Mouse (Mus musculus): ENCODE data around the gene Hist1h3a. TPM values are rescaled to one million over a fixed set of nuclear protein-coding genes. Genes with fewer than 3 reads are reported as not detected.

Gene Hist1h3a
- polyA plus RNA-seq, 1 experiment, result 6.6 TPM

DNA sequence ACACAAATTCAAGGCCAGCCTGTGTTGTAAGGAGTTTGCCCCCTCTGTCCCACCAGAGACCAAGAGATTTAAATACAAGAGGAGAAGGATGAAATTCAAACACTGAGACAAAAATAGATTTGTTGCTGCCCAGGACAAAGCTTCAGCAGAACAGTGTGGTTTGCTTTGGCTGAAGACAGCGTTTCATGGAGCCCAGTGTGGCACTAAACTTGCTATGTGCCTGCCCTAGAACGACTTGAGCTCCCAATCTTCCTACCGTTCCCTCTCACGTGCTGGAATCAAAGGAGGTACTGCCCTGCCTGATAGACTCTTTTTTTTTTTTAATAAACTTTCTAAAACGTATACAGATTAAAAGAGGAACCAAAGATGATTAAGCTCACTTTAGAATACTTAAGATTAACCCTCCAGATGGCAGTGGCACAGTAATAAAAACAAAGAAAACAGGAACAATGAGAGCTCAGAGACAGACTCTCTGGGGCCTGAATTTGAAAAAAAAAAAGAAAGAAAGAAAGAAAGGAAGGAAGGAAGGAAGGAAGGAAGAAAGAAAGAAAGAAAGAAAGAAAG, 6.7 kb upstream of the Hist1h3a start:
- no peak for TF ChIP-seq GATA1 (IDR thresholded peaks at IDR 0.05; ENCODE audit: borderline replicate concordance, low read length)
- TF ChIP-seq FLI1 (IDR thresholded peaks at IDR 0.05; ENCODE audit: low read length), result no peak
- H3K9me3 ChIP-seq, result no peaks in the 10 kb centered on the region
- no peaks in the 10 kb centered on the region for H3K27me3 ChIP-seq (replicated peaks)
- no peaks in the 10 kb centered on the region for H3K36me3 ChIP-seq (replicated peaks; ENCODE audit: low read length)
- H3K4me3 ChIP-seq (replicated peaks), result peak overlapping the region; percentile 8
- H3K4me1 ChIP-seq, result peaks cover 36% of the 10 kb centered on the region

DNA sequence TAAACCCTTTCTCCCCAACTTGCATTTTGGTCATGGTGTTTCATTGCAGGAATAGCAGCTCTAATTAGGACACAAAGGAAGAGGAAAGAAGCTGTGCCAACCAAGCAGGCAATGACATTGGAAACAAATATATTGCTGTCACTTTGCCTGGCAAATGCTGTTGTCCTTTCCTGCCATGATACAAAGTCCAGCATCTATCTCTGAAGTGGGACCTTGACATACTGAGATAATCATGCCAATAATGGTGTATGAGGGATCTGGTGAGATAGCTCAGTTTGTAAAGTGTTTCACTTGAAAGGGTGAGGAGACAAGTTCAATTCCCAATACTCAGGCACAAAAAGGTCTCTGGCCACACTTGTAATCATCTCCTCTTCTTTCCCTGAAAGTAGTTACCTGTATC, 4.6 kb upstream of the Hist1h3a start:
- Histone ChIP-seq H3K27me3 (replicated peaks) (no peaks in the 10 kb centered on the region), H3K9me3 (no peaks in the 10 kb centered on the region), H3K36me3 (replicated peaks; ENCODE audit: low read length) (no peaks in the 10 kb centered on the region), H3K4me1 (peaks cover 54% of the 10 kb centered on the region), H3K4me3 (replicated peaks) (no peak overlapping the region)
- TF ChIP-seq FLI1 (IDR thresholded peaks at IDR 0.05; ENCODE audit: low read length), result no peak
- TF ChIP-seq GATA1 (IDR thresholded peaks at IDR 0.05; ENCODE audit: borderline replicate concordance, low read length), result no peak

DNA sequence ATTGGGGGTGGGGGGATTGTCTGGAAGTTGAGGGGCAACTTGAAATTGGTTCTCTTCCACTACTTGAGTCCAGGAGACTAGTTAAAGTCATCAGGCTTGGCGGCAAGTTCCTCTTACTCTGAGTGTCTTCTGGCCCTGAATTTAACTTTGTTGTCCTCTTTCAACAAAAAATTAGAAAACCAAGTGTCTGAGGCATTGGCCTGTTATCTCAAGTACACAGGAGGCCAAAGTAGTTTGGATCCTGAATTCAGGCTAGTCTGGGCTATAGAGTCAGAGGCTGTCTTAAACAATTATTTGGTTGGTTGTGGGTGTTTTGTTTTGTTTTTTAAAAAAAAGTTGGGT, 3.0 kb upstream of the Hist1h3a start:
- H3K9me3 ChIP-seq, result no peaks in the 10 kb centered on the region
- peaks cover 60% of the 10 kb centered on the region for H3K4me1 ChIP-seq
- no peaks in the 10 kb centered on the region for H3K27me3 ChIP-seq (replicated peaks)
- H3K36me3 ChIP-seq (replicated peaks; ENCODE audit: low read length), result no peaks in the 10 kb centered on the region
- H3K4me3 ChIP-seq (replicated peaks), result no peak overlapping the region
- TF ChIP-seq FLI1 (IDR thresholded peaks at IDR 0.05; ENCODE audit: low read length) (no peak), GATA1 (IDR thresholded peaks at IDR 0.05; ENCODE audit: borderline replicate concordance, low read length) (no peak)

DNA sequence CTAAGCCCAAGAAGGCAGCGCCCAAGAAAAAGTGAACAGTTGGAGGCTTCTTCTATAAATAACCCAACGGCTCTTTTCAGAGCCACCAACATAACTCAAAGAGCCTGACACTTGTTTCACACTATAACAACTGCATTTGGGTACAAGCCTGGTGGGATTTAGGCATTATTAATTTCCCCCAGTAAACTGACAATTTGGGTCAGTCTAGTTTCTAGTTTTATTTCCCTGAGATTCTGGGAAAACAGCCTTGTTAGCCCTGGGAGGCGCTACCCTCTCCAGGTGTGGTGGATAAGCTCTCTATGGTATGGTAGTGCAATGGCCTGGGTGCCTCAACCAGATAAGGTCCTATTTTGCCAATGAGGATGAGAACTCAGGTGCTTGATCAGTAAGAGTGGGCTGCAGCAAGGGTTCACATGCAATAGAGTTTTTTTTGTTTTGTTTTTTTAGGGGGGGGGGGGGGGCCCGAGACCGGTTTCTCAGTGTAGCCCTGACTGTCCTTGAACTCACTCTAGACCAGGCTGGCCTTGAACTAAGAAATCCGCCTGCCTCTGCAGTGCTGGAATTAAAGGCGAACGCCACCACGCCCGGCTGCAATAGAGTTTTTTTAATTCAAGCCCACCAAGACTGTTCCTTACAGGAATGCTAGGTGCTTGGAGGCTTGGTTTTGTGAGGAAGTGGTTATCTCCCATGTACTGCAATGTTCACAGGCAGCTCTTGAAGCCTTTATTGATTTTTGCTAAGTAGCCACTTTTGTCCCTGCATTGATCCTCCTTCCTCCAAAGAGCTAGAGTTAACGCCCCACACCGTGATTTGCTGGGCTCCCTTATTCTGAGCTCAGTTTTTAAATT, 2.4 kb upstream of the Hist1h3a start:
- TF ChIP-seq FLI1 (IDR thresholded peaks at IDR 0.05; ENCODE audit: low read length) (no peak), GATA1 (IDR thresholded peaks at IDR 0.05; ENCODE audit: borderline replicate concordance, low read length) (no peak)
- no peaks in the 10 kb centered on the region for H3K27me3 ChIP-seq (replicated peaks)
- H3K36me3 ChIP-seq (replicated peaks; ENCODE audit: low read length), result no peaks in the 10 kb centered on the region
- H3K9me3 ChIP-seq, result no peaks in the 10 kb centered on the region
- peak overlapping the region; percentile 89 for H3K4me3 ChIP-seq (replicated peaks)
- H3K4me1 ChIP-seq, result peaks cover 63% of the 10 kb centered on the region

- peaks cover 66% of the 10 kb centered on the region for H3K4me1 ChIP-seq
- TF ChIP-seq GATA1 (IDR thresholded peaks at IDR 0.05; ENCODE audit: borderline replicate concordance, low read length) (no peak), FLI1 (IDR thresholded peaks at IDR 0.05; ENCODE audit: low read length) (no peak)
These were observed 1.6 kb upstream of the Hist1h3a start, which contains the start of gene Hist1h1a for GRCm38 (mm10) chr13:23763586-23764323. Hist1h1a (plus strand) TSS chr13:23763666.

DNA sequence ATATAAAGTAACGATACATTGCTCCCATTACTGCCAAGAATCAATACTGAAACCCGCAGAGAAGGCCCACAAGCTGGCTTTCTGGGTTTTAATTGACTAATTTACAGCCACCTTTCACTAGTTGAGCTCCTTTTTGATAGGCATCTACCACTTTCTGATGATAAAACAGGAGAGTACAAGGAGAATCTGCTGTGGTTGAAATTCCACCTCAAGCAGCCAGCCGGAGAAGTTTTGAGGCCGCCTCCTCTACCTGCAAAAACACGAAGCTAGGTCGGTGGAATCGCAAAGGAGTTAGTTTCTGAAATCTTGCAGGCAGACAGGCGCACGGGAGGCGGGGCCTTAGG, 1.0 kb upstream of the Hist1h3a start:
- peaks cover 63% of the 10 kb centered on the region for H3K4me1 ChIP-seq
- peak overlapping the region; percentile 89 for H3K4me3 ChIP-seq (replicated peaks)
- no peaks in the 10 kb centered on the region for H3K27me3 ChIP-seq (replicated peaks)
- no peaks in the 10 kb centered on the region for H3K36me3 ChIP-seq (replicated peaks; ENCODE audit: low read length)
- H3K9me3 ChIP-seq, result no peaks in the 10 kb centered on the region
- no peak for TF ChIP-seq GATA1 (IDR thresholded peaks at IDR 0.05; ENCODE audit: borderline replicate concordance, low read length)
- no peak for TF ChIP-seq FLI1 (IDR thresholded peaks at IDR 0.05; ENCODE audit: low read length)

More at GRCm38 (mm10) chr13:23763586-23764323, 1.6 kb upstream of the Hist1h3a start, which contains the start of gene Hist1h1a:
- H3K4me3 ChIP-seq (replicated peaks), result peak within 1 kb of the TSS; percentile 89
- H3K9me3 ChIP-seq, result no peaks in the 10 kb centered on the region
- H3K27me3 ChIP-seq (replicated peaks), result no peaks in the 10 kb centered on the region
- no peaks in the 10 kb centered on the region for H3K36me3 ChIP-seq (replicated peaks; ENCODE audit: low read length)

GRCm38 (mm10) chr13:23760972-23761864, 968 bp downstream of the Hist1h3a start, which contains the start of gene Hist1h4a:
Hist1h4a (minus strand) TSS chr13:23761230.
- Histone ChIP-seq H3K4me3 (replicated peaks) (peak within 1 kb of the TSS; percentile 92), H3K27me3 (replicated peaks) (no peaks in the 10 kb centered on the region), H3K4me1 (peaks cover 62% of the 10 kb centered on the region), H3K36me3 (replicated peaks; ENCODE audit: low read length) (no peaks in the 10 kb centered on the region), H3K9me3 (no peaks in the 10 kb centered on the region)
- TF ChIP-seq FLI1 (IDR thresholded peaks at IDR 0.05; ENCODE audit: low read length) (peak; percentile 67; the same call in 1 of the 2 replicates), GATA1 (IDR thresholded peaks at IDR 0.05; ENCODE audit: borderline replicate concordance, low read length) (no peak)

DNA sequence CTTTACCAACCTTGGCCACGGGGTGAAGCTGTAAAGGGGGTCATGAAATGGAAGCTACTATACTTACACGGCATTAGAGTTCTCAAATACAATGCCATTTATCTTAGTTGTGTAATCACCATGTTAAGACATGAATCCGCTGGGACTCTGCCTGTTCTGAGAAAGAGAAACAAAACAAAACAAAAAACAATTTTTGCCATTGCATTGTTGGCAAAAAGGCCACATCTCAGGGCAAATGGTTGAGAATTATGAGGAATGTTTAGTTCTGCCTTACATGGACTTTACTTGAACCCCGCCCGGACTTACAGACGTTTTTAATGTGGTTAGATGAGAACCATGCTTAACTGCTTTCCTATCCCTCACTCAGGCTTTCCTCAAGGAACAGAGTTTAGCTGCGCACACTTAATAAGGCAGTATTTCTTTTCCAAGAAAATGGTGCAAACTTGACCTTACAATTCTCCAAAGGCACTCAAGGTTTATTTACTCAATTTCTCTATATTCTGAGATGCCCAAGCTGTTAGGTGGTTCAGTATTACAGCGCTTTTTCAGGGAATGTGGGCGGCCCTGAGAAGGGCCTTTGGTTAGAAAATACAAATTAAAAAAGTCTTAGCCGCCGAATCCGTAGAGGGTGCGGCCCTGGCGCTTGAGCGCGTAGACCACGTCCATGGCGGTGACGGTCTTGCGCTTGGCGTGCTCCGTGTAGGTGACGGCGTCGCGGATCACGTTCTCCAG, 1.8 kb downstream of the Hist1h3a start:
- H3K4me1 ChIP-seq, result peaks cover 68% of the 10 kb centered on the region
- no peaks in the 10 kb centered on the region for H3K27me3 ChIP-seq (replicated peaks)
- H3K36me3 ChIP-seq (replicated peaks; ENCODE audit: low read length), result no peaks in the 10 kb centered on the region
- peak overlapping the region; percentile 86 for H3K4me3 ChIP-seq (replicated peaks)
- H3K9me3 ChIP-seq, result no peaks in the 10 kb centered on the region
- TF ChIP-seq GATA1 (IDR thresholded peaks at IDR 0.05; ENCODE audit: borderline replicate concordance, low read length), result no peak
- TF ChIP-seq FLI1 (IDR thresholded peaks at IDR 0.05; ENCODE audit: low read length), result no peak
